Mouse (Mus musculus) C2C12 (cell line): ENCODE measurements around the gene Espn.

ENCODE experiments used
- CEBPB ChIP-seq: IDR thresholded peaks from one replicate; pipeline ENCODE4 v1.6.1; 2011; ENCODE audit warnings: low read depth, mild to moderate bottlenecking, control low read depth, moderate library complexity
- CTCF ChIP-seq: IDR thresholded peaks from one replicate; pipeline ENCODE4 v1.5.1; 2011; ENCODE audit not compliant: control insufficient read depth, insufficient read depth, insufficient read length
- FOSL1 ChIP-seq: IDR thresholded peaks from one replicate; pipeline ENCODE4 v1.8.0; 2011; ENCODE audit warnings: mild to moderate bottlenecking, low read length; ENCODE audit not compliant: poor library complexity, insufficient read depth, severe bottlenecking
- MAX ChIP-seq: IDR thresholded peaks from one replicate; pipeline ENCODE4 v1.6.1; 2011; ENCODE audit warnings: mild to moderate bottlenecking, control low read depth
- MYOD1 ChIP-seq: IDR thresholded peaks from one replicate; pipeline ENCODE4 v1.6.1; 2011; ENCODE audit warnings: low read depth; ENCODE audit not compliant: control insufficient read depth, insufficient read length
- USF1 ChIP-seq: IDR thresholded peaks from one replicate; pipeline ENCODE4 v1.6.1; 2011; ENCODE audit warnings: low read depth, mild to moderate bottlenecking, control low read depth, moderate library complexity

DNA sequence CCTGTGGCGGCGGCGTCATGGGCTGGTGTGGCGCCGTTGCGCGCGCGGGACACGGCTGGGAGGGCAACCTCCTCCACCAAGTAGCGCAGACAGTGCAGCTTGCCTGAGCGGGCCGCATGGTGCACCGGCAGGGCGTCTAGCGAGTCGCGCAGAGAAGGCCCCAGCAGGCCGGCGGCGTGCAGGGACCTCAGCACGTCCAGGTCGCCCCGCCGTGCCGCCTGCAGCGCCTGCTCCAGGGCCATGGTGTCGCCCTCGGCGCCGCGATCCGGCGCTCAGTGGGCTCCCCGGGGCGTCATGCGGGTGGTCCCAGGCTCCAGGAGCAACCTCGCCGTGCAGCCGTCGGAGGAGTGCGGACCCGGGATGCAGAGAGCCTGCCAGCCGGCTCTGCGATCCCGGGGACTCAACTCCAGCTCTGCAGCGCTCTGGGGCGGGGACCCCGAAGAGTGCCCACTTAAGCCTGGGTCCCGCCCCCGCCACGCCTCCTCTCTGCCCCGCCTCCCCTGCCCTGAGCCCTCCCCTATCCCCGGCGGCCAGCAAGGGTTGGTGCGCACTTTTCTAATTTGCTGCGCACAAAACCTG, at the start of gene Espn:
- TF ChIP-seq CTCF (no peak), USF1 (no peak), MYOD1 (no peak), MAX (no peak), CEBPB (no peak), FOSL1 (no peak)
